Mouse (Mus musculus): ENCODE results near the gene Arl9. TPM values are rescaled to one million over a fixed set of nuclear protein-coding genes. Genes with fewer than 3 reads are reported as not detected.

Arl9 gene
- polyA plus RNA-seq (2012; rRNA removed; ENCODE audit: low replicate concordance), result not detected in 2 replicates

DNA sequence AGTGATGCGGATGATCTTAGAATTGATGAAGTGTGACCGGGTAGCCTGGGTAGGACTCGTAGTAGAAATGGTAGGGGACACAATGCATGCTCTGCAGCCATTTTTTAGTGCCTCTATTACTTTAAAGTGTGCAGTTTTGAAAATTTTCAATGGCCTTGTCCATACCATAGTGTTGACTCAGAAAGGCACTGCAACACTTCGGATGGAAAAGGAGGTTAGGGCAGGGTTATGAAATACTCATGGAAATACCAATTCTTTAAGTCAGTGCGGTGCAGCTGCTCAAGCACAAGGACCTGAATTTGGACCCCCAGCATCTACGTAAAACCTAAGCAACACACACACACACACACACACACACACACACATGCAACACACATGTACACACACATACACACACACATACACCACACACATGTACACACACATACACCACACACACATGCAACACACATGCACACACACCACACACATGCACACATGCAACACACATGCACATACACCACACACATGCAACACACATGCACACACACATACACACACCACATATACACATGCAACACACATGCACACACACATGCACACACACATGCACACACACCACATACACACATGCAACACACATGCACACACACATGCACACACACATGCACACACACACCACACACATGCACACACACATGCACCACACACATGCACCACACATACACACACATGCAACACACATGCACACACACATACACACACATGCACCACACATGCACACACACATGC lies at the start of gene Arl9:
Gene Arl9 (plus strand): TSS at position 5 of the 771 bp plus-strand sequence.

DNA sequence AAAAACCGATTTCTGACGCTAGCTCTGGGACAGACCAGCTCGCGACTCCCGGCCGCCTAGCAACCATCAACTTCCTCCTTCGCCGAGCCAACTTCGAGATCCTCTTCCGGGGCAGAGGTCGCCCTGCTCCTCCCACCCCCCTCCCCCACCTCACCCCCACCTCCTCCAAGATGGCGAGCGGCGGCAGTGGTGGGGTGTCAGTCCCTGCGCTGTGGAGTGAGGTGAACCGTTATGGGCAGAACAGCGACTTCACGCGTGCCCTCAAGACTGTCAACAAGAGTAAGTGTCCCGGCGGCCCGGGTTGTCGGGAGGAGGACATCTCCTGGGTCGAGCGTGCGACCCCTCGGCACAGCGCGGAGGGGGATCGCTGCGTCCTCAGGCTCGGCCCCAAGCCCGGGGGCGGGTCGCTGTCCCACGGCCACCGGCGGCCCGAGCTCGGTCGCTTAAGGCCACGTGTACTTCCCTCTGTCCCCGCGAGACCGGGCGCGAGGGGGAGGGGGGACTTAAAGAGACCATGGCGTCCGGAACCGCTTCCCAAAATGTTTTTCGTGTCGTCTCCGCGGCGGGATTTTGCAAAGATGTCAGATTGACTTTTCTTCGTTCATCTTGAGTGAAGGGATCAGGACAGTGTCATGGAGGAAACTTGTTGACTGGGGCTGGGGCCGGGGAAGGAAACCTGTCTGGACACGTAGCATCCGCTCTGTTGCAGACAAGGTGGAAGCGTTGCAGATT lies 29.1 kb upstream of the Arl9 start, which contains the start of gene Srp72:
Gene Srp72 (plus strand): TSS at position 130 of the 732 bp plus-strand sequence.

DNA sequence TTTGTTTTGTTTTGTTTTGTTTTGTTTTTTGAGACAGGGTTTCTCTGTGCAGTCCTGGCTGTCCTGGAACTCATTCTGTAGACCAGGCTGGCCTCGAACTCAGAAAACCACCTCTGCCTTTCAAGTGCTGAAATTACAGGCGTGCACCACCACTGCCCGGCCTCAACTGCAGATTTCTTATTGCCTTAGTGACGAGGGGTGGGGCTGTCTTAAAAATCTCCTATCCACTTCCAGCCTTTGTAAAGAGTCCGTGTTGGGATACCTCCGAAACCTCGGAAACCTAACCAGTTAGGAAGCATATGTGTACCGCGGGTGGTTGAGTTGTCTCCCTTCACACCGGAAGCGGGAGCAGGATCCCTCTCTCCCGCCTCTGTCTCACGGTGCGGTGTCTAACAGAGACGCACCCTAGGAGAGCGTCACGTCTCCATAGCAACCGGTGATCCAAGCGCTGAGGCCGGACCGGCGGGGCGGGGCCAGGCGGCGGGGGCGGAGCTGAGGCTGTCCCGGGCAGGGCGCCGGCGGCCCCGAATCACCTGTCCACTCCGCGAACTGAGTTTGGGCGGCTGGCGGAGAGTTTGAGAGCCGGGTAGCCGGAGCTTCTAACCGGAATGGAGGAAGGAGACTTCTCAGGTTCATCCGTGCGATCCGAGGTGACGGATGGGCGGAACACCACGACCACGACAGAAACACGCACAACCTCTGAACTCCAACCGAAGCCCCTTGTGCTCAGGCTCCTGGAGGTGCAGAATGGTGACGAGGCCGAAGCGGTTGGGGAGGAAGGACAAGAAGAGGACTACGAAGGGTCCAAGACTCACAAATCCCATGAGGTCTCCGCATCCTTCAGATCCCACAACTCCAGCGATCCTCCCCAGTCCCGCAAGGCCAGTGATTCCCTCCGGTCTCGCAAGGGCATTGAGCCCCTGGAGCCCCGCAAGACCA lies 12.0 kb downstream of the Arl9 start, which contains the start of gene Thegl:
Gene Thegl (plus strand): TSS at position 480 of the 939 bp plus-strand sequence.

Other genes with a start within 250 kb of the Arl9 start
- gene Aasdh, start 98.5 kb upstream of the Arl9 start, polyA plus RNA-seq (2012; rRNA removed; ENCODE audit: low replicate concordance), result 1.3 and 3.3 TPM in 2 replicates
- 6.1 and 11.0 TPM in 2 replicates for gene Paics, start 52.7 kb upstream of the Arl9 start, polyA plus RNA-seq (2012; rRNA removed; ENCODE audit: low replicate concordance)
- 0.53 and 1.1 TPM in 2 replicates for gene Ppat, start 52.5 kb upstream of the Arl9 start, polyA plus RNA-seq (2012; rRNA removed; ENCODE audit: low replicate concordance)
- gene Srp72, start 29.4 kb upstream of the Arl9 start, polyA plus RNA-seq (2012; rRNA removed; ENCODE audit: low replicate concordance), result 2.9 and 5.4 TPM in 2 replicates
- gene Thegl, start 12.0 kb downstream of the Arl9 start, polyA plus RNA-seq (2012; rRNA removed; ENCODE audit: low replicate concordance), result 0.19 and 1.4 TPM in 2 replicates
- 110 and 177 TPM in 2 replicates for gene Hopx, start 111.1 kb downstream of the Arl9 start, polyA plus RNA-seq (2012; rRNA removed; ENCODE audit: low replicate concordance)
- gene Spink2, start 207.4 kb downstream of the Arl9 start, polyA plus RNA-seq (2012; rRNA removed; ENCODE audit: low replicate concordance), result not detected in 2 replicates

All from duodenum, adult 2 months (tissue).